Mouse (Mus musculus) hindbrain, postnatal 0 days (tissue): ENCODE measurements around the gene Myof. TPM values are rescaled to one million over a fixed set of nuclear protein-coding genes. Genes with fewer than 3 reads are reported as not detected.

ENCODE experiments used
- ATAC-seq: fragments of 200-750 bp; cut with Nextera tagmentation; 2 replicates; pipeline ENCODE4 v1.8.0; 2017; ENCODE audit warnings: mild to moderate bottlenecking, moderate TSS enrichment, moderate library complexity
- DNase-seq: peaks from one replicate; pipeline ENCODE4 v3.0.0-alpha.2; 2015; ENCODE audit warnings: low spot score
- H3K27ac ChIP-seq: fragments of 300-500 bp; sonication (generic); 2 replicates; pipeline ENCODE4 v1.5.1; 2014; ENCODE audit warnings: mild to moderate bottlenecking
- H3K27me3 ChIP-seq: fragments of 300-500 bp; sonication (generic); 2 replicates; pipeline ENCODE4 v1.6.1; 2014; ENCODE audit warnings: low read length, mixed read lengths; ENCODE audit not compliant: insufficient read depth
- H3K36me3 ChIP-seq: fragments of 300-500 bp; sonication (generic); 2 replicates; pipeline ENCODE4 v1.6.1; 2014; ENCODE audit warnings: low read length, mixed read lengths; ENCODE audit not compliant: insufficient read depth
- H3K4me1 ChIP-seq: fragments of 300-500 bp; sonication (generic); 2 replicates; pipeline ENCODE4 v1.6.1; 2014; ENCODE audit warnings: antibody characterized with exemption, low read length, mixed read lengths; ENCODE audit not compliant: insufficient read depth
- H3K4me2 ChIP-seq: fragments of 300-500 bp; sonication (generic); 2 replicates; pipeline ENCODE4 v1.6.1; 2014; ENCODE audit warnings: low read depth, mild to moderate bottlenecking, low read length, moderate library complexity, mixed read lengths
- H3K4me3 ChIP-seq: fragments of 300-500 bp; sonication (generic); 2 replicates; pipeline ENCODE4 v1.5.1; 2014; ENCODE audit warnings: low read length
- H3K9ac ChIP-seq: fragments of 300-500 bp; sonication (generic); replicated peaks from 2 replicates; pipeline ENCODE4 v1.6.1; 2014; ENCODE audit warnings: mild to moderate bottlenecking, low read length, moderate library complexity, mixed read lengths
- H3K9me3 ChIP-seq: fragments of 300-500 bp; sonication (generic); 2 replicates; pipeline ENCODE4 v1.6.1; 2016; ENCODE audit warnings: low read length, mixed read lengths
- CTCF ChIP-seq: IDR thresholded peaks from 2 replicates; pipeline ENCODE4 v1.5.1; 2016; ENCODE audit warnings: antibody characterized with exemption, control low read depth, low read depth
- WGBS: fragments of 180-500 bp; shearing (Covaris S2); extraction: QIAGEN DNeasy Blood & Tissue Kit; methylation state at CpG from one replicate; pipeline ENCODE4 v1.1.7; 2014; 5-methylcytosine and 5-hydroxymethylcytosine counted together
- polyA plus RNA-seq: library from polyadenylated mRNA; unstranded; fragments of >200 nt; fragmentation: Nextera tagmentation; extraction: Ambion mirVana; gene quantifications from 2 replicates; pipeline ENCODE4 v1.2.1, GENCODE M21; 2015
- total RNA-seq: library from RNA; depleted of rRNA; stranded (reverse); fragments of >200 nt; gene quantifications from 2 replicates; pipeline ENCODE4 v1.2.3, GENCODE M21; 2014

Myof gene
- total and polyA plus RNA-seq, 2 experiments from 2014 or later: 1.4 to 3.7 TPM

DNA sequence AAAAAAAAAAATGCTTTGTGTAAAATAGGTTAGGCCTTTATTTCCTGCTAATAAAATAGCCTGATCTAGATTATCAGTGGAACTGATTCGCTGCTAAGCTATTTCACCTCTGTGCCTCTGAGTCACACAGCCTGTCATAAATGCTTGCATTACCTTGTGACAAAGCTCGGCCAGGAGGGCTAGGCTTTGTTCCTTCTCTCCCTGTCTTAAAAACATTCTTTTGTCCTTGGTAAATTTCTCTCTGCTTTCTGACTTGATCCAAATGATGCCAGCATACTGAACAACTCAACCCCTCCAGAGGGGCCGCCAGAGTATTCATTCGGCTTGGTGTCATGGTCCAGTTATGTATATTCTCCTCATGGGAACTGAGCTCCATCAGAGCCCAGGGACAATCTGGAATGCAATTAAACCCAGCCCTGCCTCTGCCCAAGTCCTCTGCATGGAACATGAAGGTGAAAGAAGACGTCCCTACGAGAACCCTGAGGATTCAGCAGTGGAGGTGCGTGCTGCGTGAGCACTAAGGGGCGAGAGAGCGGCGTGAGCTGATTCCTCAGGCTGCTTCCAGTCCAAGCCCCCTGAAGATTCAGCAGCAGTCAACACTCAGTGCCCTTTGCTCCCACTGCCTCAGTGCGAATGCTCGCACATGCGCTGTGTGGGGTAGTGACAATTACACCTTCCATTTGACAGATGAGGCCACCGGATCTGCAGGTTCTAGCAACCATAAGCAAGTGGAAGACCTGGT, 10.2 kb downstream of the Myof start:
- no peak overlapping the region for H3K9ac ChIP-seq
- TF ChIP-seq CTCF: no peak
- no peak overlapping the region for H3K4me2 ChIP-seq
- no peak for DNase-seq
- WGBS: 79% methylated on average over 15 of the region's 15 CpGs
- H3K9me3 ChIP-seq: no peaks in the 10 kb centered on the region
- H3K36me3 ChIP-seq: no peaks in the 10 kb centered on the region
- no peak overlapping the region for H3K27ac ChIP-seq
- H3K27me3 ChIP-seq: no peaks in the 10 kb centered on the region
- H3K4me1 ChIP-seq: no peaks in the 10 kb centered on the region
- no peak overlapping the region for H3K4me3 ChIP-seq
- ATAC-seq: no peak

DNA sequence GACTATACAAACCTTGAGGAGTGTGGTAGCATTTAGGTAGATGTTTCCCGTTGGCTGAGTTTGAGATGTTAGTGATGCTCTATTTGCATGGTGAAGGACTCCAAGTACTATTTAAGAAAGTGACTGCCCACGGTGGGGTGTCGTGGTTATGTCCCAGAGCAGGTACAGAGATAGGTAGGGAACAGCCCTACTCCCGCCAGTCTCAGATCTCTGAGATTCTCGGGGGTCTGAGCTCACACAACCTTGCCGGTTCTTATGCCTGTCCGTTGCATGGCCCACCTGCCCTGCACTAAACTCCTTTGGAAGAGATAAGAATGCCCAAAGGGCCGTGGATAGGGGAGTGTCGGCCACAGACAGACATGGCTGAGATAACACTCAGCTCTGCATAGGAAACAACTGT, 12.2 kb downstream of the Myof start:
- Histone ChIP-seq H3K27ac (no peak overlapping the region), H3K4me2 (peak overlapping the region; percentile 39), H3K36me3 (no peaks in the 10 kb centered on the region), H3K4me1 (no peaks in the 10 kb centered on the region), H3K9ac (no peak overlapping the region), H3K9me3 (no peaks in the 10 kb centered on the region), H3K4me3 (no peak overlapping the region), H3K27me3 (no peaks in the 10 kb centered on the region)
- ATAC-seq (peak; percentile 22; the same call in 1 of the 2 replicates), DNase-seq (no peak)
- TF ChIP-seq CTCF: no peak
- 74% methylated on average over 9 of the region's 9 CpGs for WGBS

DNA sequence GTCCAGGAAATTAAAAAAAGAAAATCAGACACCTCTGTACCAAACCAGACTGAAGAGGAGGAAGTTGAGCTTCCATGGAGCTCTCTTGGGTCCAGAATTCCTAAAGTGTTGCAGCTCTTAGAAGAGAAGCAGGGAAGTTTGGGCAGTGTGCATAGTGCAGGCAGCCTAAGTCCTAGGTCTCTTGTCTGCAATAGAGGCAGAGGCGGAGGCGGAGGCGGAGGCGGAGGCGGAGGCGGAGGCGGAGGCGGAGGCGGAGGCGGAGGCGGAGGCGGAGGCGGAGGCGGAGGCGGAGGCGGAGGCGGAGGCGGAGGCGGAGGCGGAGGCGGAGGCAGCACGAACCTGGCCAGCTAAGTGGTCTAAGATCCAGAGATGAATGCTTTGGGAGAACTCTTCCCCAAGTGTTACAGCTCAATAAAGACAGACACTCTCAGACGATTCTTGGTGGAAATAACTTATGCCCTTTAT, 12.7 kb downstream of the Myof start:
- ATAC-seq (peak; percentile 46; the same call in 1 of the 2 replicates), DNase-seq (peak; percentile 49)
- no peaks in the 10 kb centered on the region for H3K27me3 ChIP-seq
- H3K9ac ChIP-seq: no peak overlapping the region
- no peaks in the 10 kb centered on the region for H3K36me3 ChIP-seq
- H3K4me2 ChIP-seq: peak overlapping the region; percentile 39
- no peaks in the 10 kb centered on the region for H3K9me3 ChIP-seq
- TF ChIP-seq CTCF: no peak
- WGBS: 4% methylated on average over 16 of the region's 23 CpGs
- H3K4me1 ChIP-seq: no peaks in the 10 kb centered on the region
- H3K27ac ChIP-seq: no peak overlapping the region
- no peak overlapping the region for H3K4me3 ChIP-seq

DNA sequence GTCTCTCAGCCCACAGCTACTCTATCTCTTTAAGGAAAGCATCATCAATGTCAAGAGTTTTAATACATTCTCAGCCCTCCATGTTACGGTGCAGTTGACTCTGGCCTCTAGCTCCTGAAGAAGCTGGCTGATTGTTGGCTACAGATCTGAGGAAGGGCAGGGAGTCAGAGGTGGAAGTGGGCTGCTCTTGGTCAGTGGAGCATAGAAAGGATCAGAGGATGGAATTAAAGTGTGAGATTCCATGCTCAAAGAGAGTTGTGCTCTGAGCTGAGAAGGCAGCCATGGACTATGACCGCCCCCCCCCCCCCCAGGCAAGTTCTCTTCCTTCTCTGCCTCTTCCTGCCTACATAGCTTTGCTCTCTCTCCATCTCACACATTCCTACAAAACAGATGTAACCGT, 13.5 kb downstream of the Myof start:
- Histone ChIP-seq H3K4me1 (no peaks in the 10 kb centered on the region), H3K9ac (no peak overlapping the region), H3K9me3 (no peaks in the 10 kb centered on the region), H3K4me3 (no peak overlapping the region), H3K36me3 (no peaks in the 10 kb centered on the region), H3K27me3 (no peaks in the 10 kb centered on the region), H3K27ac (no peak overlapping the region), H3K4me2 (no peak overlapping the region)
- ATAC-seq: no peak
- WGBS: 54% methylated on average over 3 of the region's 3 CpGs
- TF ChIP-seq CTCF: no peak
- DNase-seq: no peak

- no peak for TF ChIP-seq CTCF
- H3K4me2 ChIP-seq: no peak overlapping the region
- ATAC-seq: no peak
- no peak overlapping the region for H3K9ac ChIP-seq
- no peak for DNase-seq
- 83% methylated on average over 3 of the region's 3 CpGs for WGBS
- H3K4me1 ChIP-seq: no peaks in the 10 kb centered on the region
- H3K36me3 ChIP-seq: no peaks in the 10 kb centered on the region
- H3K27ac ChIP-seq: no peak overlapping the region
- H3K4me3 ChIP-seq: no peak overlapping the region
- no peaks in the 10 kb centered on the region for H3K9me3 ChIP-seq
- H3K27me3 ChIP-seq: no peaks in the 10 kb centered on the region
Measured at GRCm38 (mm10) chr19:38029292-38029691, 14.1 kb downstream of the Myof start.

DNA sequence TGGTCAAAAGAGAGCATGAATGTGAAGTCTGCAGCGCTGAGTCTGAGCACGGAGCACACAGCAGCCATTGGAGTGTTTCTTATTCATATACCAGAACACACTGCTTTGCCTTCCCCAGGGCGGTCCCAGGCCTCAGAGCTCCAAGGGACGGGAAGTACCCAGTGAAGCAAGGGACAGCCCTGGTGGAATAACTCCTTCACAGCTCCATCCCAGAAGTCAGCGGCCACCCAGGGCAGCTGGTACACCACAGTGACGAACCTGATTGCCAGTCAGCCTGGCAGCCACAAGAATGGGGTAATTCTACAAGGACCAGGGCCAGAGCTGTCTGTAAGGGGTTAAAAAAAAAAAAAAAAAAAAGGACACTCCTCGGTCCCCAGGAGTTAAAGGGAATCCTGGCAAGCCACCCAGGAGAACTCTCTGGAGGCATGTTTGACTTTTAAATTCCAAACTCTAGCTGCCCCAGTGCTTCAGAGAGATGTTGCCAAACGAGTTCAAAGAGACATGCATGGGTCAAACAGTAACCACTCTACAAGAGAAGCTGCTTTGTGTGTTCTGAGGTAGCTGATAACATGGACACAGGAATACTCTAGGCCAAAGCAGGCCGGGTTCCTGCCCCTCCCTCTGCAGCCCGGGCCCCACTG, 15.4 kb downstream of the Myof start:
- H3K4me3 ChIP-seq: no peak overlapping the region
- H3K9me3 ChIP-seq: no peaks in the 10 kb centered on the region
- H3K9ac ChIP-seq: no peak overlapping the region
- DNase-seq: no peak
- H3K36me3 ChIP-seq: no peaks in the 10 kb centered on the region
- H3K27ac ChIP-seq: no peak overlapping the region
- no peaks in the 10 kb centered on the region for H3K27me3 ChIP-seq
- no peaks in the 10 kb centered on the region for H3K4me1 ChIP-seq
- no peak overlapping the region for H3K4me2 ChIP-seq
- no peak for ATAC-seq
- no peak for TF ChIP-seq CTCF
- WGBS: 55% methylated on average over 10 of the region's 10 CpGs

GRCm38 (mm10) chr19:38027389-38027788, 16.0 kb downstream of the Myof start:
- no peak overlapping the region for H3K4me2 ChIP-seq
- H3K36me3 ChIP-seq: no peaks in the 10 kb centered on the region
- WGBS: 92% methylated on average over 6 of the region's 6 CpGs
- H3K9ac ChIP-seq: no peak overlapping the region
- no peak for DNase-seq
- no peaks in the 10 kb centered on the region for H3K27me3 ChIP-seq
- no peak for ATAC-seq
- no peaks in the 10 kb centered on the region for H3K4me1 ChIP-seq
- no peak overlapping the region for H3K27ac ChIP-seq
- no peak overlapping the region for H3K4me3 ChIP-seq
- H3K9me3 ChIP-seq: no peaks in the 10 kb centered on the region
- no peak for TF ChIP-seq CTCF
